Mouse (Mus musculus): ENCODE data around the gene Gm20831.
"Not testable (repeated sequence)": the region's sequence is repeated elsewhere in the genome, so short reads cannot be mapped to it uniquely, and the experiment has no call there.

Gm20831 gene

DNA sequence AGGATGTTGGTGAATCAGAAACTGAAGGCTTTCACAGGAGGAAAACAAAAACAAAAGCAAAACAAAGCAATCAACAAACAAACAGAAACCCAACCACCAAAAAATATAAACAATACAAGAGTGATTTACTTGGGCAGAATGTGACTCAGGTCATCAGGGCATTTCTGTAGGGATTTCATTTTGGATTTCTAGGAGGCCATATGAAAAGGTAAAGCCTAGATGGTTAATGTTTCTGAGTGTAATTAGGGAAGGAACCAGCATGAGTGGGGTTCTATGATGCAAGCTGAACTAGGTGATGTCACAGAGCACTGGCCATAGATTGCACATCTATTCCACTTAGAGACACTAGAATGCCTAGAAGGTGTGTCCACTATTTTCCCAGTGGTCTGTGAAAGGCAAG lies at the start of gene Gm20831, which contains the start of gene Gm20772:
TSS of gene Gm20831 (plus strand) at position 301 of the 400 bp plus-strand sequence.
TSS of gene Gm20772 (plus strand) at position 301 of the 400 bp plus-strand sequence.
- not testable (repeated sequence) for DNase-seq

DNA sequence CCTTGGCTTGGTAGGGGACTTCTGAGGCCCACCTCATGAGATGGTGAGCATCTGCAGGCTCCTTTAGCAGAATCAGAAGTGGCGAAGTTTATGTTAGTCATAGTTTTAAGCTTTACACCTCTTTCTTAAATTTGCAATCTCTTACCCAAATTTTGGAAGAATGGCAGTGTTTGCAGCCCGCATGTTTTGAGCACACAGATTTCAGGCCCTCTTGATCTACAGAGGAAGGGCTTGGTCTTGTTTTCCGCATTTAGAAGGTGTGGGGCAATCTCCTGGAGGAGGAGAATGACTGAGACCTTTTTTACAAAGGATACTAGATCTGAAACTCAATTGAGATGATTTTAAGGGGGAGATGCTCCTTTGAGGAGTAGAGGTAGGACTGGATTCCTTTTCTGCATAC lies 28.4 kb upstream of the Gm20831 start, which contains the start of gene Gm21904:
TSS of gene Gm21904 (minus strand) at position 101 of the 400 bp plus-strand sequence.
- DNase-seq, result not testable (repeated sequence)

DNA sequence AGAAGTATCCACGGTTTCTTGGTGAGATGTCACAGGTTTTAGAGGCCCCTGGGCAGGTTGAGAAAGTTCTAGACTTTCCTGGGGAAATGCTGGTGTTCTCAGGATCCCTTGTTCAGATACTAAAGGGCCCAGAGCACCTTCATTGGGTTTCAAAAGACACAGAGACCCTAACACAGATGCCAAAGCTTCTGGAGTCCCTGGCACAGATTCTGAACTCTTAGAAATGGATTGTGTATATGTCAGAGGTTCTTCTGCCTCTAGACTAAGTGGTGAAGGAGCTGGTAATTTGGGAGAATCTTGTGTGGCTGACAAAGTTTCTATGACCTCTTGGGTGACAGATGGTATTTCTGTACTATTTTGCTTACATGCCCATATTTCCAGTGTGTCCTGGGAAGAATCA lies 62.7 kb downstream of the Gm20831 start, which contains the start of gene Srsy:
TSS of gene Srsy (minus strand) at position 101 of the 400 bp plus-strand sequence.
- not testable (repeated sequence) for DNase-seq
